Mouse (Mus musculus): ENCODE measurements around the gene Gm38394. TPM values are rescaled to one million over a fixed set of nuclear protein-coding genes. Genes with fewer than 3 reads are reported as not detected.
"Not testable (repeated sequence)": the region's sequence is repeated elsewhere in the genome, so short reads cannot be mapped to it uniquely, and the experiment has no call there.

Gene Gm38394
- polyA plus RNA-seq (2015; fragmentation: Nextera tagmentation; extraction: Ambion mirVana): 3.5 and 3.6 TPM in 2 replicates

DNA sequence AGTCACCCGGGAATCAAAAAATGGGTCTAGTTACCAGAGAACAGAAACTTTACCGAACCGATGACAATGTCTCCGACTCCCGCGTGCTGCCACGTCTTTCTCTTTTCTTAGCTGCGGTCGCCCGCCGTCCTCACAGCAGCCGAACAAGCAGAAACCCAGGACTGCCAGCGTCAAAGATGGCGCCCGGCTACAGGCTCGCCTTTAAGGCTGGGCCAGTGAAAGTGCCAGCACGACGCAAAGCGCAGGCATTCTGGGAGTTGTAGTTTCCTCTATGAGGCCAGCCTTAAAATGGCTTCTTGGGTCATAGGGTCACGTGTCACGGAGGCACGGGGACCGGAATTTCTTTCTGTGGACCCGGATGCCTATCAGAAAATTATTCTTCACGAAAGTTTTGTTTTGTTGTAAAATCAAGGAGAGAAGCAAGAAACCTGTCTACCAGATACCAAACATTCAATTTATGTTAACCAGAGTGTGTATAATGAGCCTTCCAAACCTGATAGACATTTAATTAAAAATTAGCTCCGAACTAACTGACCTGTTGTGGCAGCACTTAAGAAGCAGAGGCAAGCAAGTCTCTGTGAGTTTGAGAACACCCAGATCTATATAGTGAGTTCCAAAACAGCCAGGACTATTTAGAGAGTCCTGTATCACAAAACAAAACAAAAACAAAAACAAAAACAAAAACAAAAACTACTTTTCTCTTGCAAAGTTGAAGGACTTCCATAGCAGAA lies at the start of gene Gm38394:
Gm38394 (minus strand) TSS at position 116 of the 731 bp plus-strand sequence.
- peak within 1 kb of the TSS; percentile 92 for H3K4me2 ChIP-seq
- 1% methylated on average over 26 of the region's 26 CpGs for WGBS
- peak within 1 kb of the TSS; percentile 86 for H3K9ac ChIP-seq
- peak; percentile 99 for ATAC-seq
- peaks cover 30% of the 10 kb centered on the region for H3K36me3 ChIP-seq (ENCODE audit: poor library complexity, severe bottlenecking)
- no peaks in the 10 kb centered on the region for H3K9me3 ChIP-seq (replicated peaks)
- H3K27ac ChIP-seq: peak within 1 kb of the TSS; percentile 89
- H3K4me3 ChIP-seq: peak within 1 kb of the TSS; percentile 62
- peaks cover 41% of the 10 kb centered on the region for H3K4me1 ChIP-seq
- no peaks in the 10 kb centered on the region for H3K27me3 ChIP-seq

DNA sequence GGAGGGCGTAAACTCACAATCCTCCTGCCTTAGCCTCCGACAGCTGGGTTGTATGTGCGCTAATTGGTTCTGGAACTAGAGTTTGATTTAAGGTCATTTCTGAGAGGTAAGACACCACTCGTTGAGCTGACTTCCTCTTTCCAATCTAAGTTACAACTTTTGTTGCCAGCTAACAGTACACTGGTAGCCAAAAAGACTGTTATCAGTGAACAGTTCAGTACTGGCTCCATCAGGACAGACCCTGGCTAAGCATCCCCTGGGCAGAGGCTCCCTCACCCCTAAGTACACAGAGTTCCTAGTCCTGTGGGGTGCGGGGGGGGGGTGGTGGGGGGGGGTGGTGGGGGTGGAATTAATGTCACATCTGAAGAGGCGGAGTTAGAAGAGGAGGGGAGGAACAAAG lies 49.8 kb upstream of the Gm38394 start:
- H3K27me3 ChIP-seq: no peaks in the 10 kb centered on the region
- no peak overlapping the region for H3K9ac ChIP-seq
- peaks cover 4% of the 10 kb centered on the region for H3K36me3 ChIP-seq (ENCODE audit: poor library complexity, severe bottlenecking)
- 43% methylated on average over 5 of the region's 6 CpGs for whole genome bisulfite sequencing
- no peak overlapping the region for H3K27ac ChIP-seq
- no peak for ATAC-seq
- H3K4me3 ChIP-seq: no peak overlapping the region
- H3K9me3 ChIP-seq (replicated peaks): no peaks in the 10 kb centered on the region
- H3K4me1 ChIP-seq: peaks cover 11% of the 10 kb centered on the region
- H3K4me2 ChIP-seq: no peak overlapping the region

DNA sequence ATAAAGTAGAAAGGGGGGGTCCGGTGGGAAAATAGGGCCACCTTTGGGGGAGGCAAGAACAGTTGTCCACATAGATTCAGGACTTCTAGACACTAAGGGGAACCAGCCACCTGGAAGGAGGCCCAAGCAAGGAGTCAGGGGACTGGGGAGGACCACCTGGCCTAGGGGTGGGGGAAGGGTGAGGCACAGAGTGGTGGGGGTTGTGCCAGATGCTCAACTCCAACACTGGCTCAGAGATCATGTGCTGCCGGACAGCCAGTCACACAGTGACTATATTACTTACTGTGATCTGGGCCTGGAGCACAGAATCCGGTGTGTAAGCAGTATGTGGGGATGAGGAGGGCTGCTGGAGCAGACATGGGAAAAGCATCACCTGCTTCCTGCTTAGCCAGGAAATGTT lies 48.2 kb upstream of the Gm38394 start:
- Histone ChIP-seq H3K27ac (no peak overlapping the region), H3K4me1 (peaks cover 11% of the 10 kb centered on the region), H3K9ac (no peak overlapping the region), H3K27me3 (no peaks in the 10 kb centered on the region), H3K9me3 (replicated peaks) (no peaks in the 10 kb centered on the region), H3K4me2 (no peak overlapping the region), H3K4me3 (no peak overlapping the region), H3K36me3 (ENCODE audit: poor library complexity, severe bottlenecking) (peaks cover 4% of the 10 kb centered on the region)
- WGBS: 83% methylated on average over 3 of the region's 3 CpGs
- no peak for ATAC-seq

DNA sequence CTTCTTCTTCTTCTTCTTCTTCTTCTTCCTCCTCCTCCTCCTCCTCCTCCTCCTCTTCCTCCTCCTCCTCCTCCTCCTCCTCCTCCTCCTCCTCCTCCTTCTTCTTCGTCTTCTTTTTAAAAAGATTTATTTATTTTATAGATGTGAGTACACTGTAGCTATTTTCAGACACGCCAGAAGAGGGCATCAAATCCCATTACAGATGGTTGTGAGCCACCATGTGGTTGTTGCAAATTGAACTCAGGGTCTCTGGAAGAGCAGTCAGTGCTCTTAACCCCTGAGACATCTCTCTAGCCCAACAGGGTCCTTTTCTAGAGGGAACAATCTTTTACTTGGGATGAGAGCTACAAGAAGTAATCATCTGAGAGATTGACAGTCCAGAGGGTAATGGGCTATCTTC lies 40.7 kb upstream of the Gm38394 start:
- not testable (repeated sequence) for H3K9me3 ChIP-seq (replicated peaks); ATAC-seq; H3K4me3 ChIP-seq; H3K27me3 ChIP-seq; H3K4me2 ChIP-seq; H3K4me1 ChIP-seq; H3K36me3 ChIP-seq (ENCODE audit: poor library complexity, severe bottlenecking); H3K27ac ChIP-seq; H3K9ac ChIP-seq
- WGBS: 35% methylated on average over 1 of the region's 2 CpGs

DNA sequence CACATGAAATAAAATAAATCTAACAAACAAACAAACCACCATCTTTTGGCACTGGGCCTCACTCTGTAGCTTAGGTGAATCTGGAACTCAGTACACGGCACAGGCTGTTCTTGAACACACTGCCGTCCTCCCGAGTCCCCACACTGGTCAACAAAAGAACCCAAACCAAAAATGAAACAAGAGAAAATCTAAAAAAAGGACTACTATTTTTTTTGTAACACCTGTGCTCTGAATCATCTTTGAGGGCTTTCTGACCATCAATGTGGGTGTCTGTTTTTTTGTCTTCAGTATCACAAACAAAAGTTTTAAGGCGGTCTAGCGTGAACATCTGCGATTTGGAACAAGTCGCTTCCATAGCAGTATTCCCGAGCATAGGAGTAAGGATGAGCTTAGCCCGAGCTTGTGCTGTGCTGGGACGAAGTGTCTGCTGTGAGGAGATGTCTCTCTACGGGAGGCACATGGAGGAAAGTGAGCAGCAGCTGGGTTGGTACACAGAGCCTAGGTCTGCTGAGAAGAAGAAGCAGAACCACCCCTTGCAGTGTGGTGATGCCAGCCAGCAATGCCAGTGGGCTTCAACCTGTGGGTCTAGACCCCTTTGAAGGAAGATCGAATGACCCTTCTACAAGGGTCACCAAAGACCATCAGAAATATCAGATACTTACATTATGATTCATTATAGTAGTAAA lies 37.0 kb upstream of the Gm38394 start:
- WGBS: 93% methylated on average over 12 of the region's 12 CpGs

DNA sequence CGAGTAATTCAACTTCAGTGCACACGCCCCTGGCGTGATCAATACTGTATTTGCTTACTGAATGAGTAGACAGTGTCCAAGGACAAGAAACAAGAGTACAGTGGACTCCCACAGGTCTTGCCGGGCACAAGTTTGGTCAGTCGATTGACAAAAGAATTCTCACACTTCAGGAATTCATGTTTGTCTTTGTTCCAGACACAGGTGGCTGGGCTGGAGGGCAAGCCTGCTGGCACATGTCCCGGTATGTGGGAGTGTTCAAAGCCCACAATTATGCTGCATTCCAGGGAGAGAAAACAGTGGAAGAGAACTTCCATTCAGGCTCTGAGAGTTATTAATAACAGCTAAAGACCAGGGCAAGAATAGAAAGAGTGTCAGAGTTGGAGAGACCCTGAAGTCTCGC lies 34.8 kb upstream of the Gm38394 start:
- H3K27me3 ChIP-seq: no peaks in the 10 kb centered on the region
- H3K9ac ChIP-seq: no peak overlapping the region
- 21% methylated on average over 7 of the region's 7 CpGs for WGBS
- peaks cover 26% of the 10 kb centered on the region for H3K4me1 ChIP-seq
- no peaks in the 10 kb centered on the region for H3K9me3 ChIP-seq (replicated peaks)
- peak; percentile 38; the same call in 1 of the 2 replicates for ATAC-seq
- H3K4me3 ChIP-seq: no peak overlapping the region
- H3K4me2 ChIP-seq: 0 out of 2 replicates have a peak overlapping the region, but pooled peaks have one; percentile 2
- peak overlapping the region; percentile 65; the same call in 1 of the 2 replicates for H3K27ac ChIP-seq
- H3K36me3 ChIP-seq (ENCODE audit: poor library complexity, severe bottlenecking): no peaks in the 10 kb centered on the region

More for the DNA sequence above, 37.0 kb upstream of the Gm38394 start:
- Histone ChIP-seq H3K9me3 (replicated peaks) (no peaks in the 10 kb centered on the region), H3K4me2 (no peak overlapping the region), H3K27me3 (no peaks in the 10 kb centered on the region), H3K36me3 (ENCODE audit: poor library complexity, severe bottlenecking) (no peaks in the 10 kb centered on the region), H3K9ac (no peak overlapping the region), H3K4me1 (peaks cover 26% of the 10 kb centered on the region), H3K4me3 (no peak overlapping the region), H3K27ac (no peak overlapping the region)
- ATAC-seq: no peak

DNA sequence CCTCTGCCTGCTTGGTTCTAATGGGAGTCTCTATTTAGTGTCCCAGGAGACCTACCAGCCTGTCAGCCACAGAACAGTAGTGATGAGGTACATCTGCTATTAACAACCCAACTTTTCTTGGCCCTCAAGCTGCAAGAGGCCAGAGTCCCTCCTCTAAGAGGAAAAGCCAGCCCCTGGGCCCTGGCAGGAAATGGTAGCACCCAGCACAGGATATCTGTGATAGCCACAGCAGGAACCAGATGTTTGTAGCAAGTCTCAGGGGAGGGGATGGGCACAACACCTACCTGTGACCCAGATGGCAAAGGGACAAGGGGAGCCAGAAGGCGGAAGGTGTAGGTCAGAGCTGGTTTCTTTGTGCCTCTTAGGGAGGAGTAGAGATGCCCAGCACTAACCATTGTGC lies 33.8 kb upstream of the Gm38394 start:
- no peaks in the 10 kb centered on the region for H3K36me3 ChIP-seq (ENCODE audit: poor library complexity, severe bottlenecking)
- H3K27me3 ChIP-seq: no peaks in the 10 kb centered on the region
- no peak overlapping the region for H3K4me3 ChIP-seq
- no peaks in the 10 kb centered on the region for H3K9me3 ChIP-seq (replicated peaks)
- no peak overlapping the region for H3K9ac ChIP-seq
- no peak overlapping the region for H3K27ac ChIP-seq
- H3K4me1 ChIP-seq: peaks cover 26% of the 10 kb centered on the region
- H3K4me2 ChIP-seq: no peak overlapping the region
- WGBS: 94% methylated on average over 1 of the region's 1 CpGs
- no peak for ATAC-seq

DNA sequence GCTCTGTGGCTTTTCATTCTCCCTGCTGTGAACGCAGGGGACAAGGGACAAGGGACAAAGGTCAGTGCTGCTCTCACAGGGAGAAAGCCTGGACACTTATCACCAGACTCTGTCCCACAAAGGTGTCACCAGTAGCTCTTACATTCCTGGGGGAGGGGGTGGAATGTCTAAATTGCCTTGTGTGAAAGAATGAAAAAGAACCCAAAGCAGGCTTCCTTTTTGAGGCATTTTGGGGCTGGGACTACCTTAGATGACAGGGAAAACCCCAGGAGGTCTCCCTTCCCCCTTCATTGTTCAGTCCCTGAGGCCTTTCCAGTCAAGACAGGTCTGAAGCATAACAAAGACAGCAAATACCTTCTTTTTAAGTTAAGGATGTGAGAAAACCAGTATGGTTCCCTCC lies 33.2 kb upstream of the Gm38394 start:
- Histone ChIP-seq H3K4me3 (no peak overlapping the region), H3K36me3 (ENCODE audit: poor library complexity, severe bottlenecking) (no peaks in the 10 kb centered on the region)

DNA sequence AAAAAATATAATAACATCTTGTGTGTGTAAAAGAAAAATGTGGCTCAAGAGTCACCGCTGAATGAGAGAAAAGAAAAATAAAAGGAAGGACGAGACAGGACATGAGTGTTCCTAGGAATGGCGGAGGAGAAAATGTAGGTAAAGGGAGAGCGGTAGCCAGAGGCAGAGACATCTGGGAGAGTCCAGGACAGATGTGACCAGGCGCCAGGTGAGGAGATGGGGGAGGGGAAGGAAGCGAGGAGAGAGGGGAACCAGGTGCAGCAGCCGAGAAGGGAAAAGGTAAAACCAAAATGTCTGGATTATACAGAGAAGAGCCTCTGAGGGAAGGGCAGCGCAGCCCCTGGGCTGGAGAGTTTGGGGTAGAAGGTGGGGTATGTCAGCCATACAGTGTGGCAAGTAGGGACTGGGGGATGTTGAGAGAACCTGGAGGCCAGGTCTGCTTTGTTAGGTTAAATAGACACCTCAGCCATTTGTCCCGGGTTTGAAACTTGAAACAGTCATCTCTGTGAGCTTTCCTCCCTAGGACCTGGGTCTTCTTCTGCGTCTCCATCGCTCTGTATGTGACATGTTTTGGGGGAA lies 32.5 kb upstream of the Gm38394 start:
- ATAC-seq: no peak
- H3K4me1 ChIP-seq: peaks cover 26% of the 10 kb centered on the region

More for the DNA sequence above, 33.2 kb upstream of the Gm38394 start:
- Histone ChIP-seq H3K27me3 (no peaks in the 10 kb centered on the region), H3K4me1 (peaks cover 26% of the 10 kb centered on the region), H3K9ac (no peak overlapping the region), H3K27ac (no peak overlapping the region), H3K9me3 (replicated peaks) (no peaks in the 10 kb centered on the region), H3K4me2 (no peak overlapping the region)
- no peak for ATAC-seq
- WGBS: 8% methylated on average over 1 of the region's 1 CpGs

DNA sequence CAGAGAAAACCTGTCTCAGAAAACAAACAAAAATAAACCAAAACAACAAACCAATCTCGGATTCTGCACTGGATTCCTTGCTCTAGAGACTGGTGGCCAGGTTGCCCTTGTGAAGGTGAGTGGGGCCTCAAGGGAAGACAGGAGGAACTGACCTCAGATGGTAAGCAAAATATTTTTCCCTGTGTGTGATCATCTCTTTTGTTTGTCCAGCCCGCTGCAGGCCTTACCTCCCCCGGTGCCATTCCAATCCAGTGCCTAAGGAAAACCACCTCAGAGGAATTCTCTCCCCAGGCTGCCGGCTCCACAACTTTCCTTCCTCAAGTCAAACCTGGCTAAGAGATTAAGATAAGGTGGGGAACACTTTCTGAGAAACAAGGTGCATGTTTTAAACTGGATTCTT lies 31.1 kb upstream of the Gm38394 start:
- Histone ChIP-seq H3K4me3 (no peak overlapping the region), H3K9ac (no peak overlapping the region), H3K4me1 (peaks cover 26% of the 10 kb centered on the region), H3K27ac (no peak overlapping the region), H3K36me3 (ENCODE audit: poor library complexity, severe bottlenecking) (no peaks in the 10 kb centered on the region), H3K27me3 (no peaks in the 10 kb centered on the region), H3K4me2 (no peak overlapping the region), H3K9me3 (replicated peaks) (no peaks in the 10 kb centered on the region)
- 40% methylated on average over 4 of the region's 4 CpGs for WGBS
- ATAC-seq: no peak

More for the DNA sequence above, 32.5 kb upstream of the Gm38394 start:
- 67% methylated on average over 11 of the region's 11 CpGs for WGBS
- Histone ChIP-seq H3K9me3 (replicated peaks) (no peaks in the 10 kb centered on the region), H3K27me3 (no peaks in the 10 kb centered on the region), H3K9ac (no peak overlapping the region), H3K4me2 (no peak overlapping the region), H3K4me3 (no peak overlapping the region), H3K36me3 (ENCODE audit: poor library complexity, severe bottlenecking) (no peaks in the 10 kb centered on the region), H3K27ac (no peak overlapping the region)

DNA sequence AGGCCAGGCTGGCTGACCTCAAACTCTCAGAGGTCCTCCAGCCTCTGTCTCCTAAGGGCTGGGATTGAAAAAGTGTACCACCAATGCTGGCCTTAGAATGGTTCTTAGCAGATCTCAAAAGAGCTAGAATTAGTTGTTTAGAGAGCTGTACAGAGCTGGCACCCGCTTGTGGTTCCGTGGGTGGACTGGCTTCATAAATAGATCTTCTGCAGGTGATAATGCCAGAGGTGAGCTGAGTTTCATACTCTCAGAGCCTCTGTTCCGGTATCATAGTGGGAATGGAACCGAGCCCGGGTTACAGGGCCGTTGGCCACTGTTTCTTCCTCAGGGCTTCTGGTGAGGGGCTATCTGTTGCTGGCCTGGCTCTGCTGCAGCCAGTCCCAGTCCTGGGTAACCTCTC lies 29.9 kb upstream of the Gm38394 start:
- Histone ChIP-seq H3K9ac (no peak overlapping the region), H3K27ac (no peak overlapping the region), H3K4me3 (no peak overlapping the region), H3K27me3 (no peaks in the 10 kb centered on the region), H3K36me3 (ENCODE audit: poor library complexity, severe bottlenecking) (no peaks in the 10 kb centered on the region), H3K4me1 (peaks cover 17% of the 10 kb centered on the region), H3K9me3 (replicated peaks) (no peaks in the 10 kb centered on the region), H3K4me2 (no peak overlapping the region)
- WGBS: 97% methylated on average over 6 of the region's 6 CpGs
- no peak for ATAC-seq

DNA sequence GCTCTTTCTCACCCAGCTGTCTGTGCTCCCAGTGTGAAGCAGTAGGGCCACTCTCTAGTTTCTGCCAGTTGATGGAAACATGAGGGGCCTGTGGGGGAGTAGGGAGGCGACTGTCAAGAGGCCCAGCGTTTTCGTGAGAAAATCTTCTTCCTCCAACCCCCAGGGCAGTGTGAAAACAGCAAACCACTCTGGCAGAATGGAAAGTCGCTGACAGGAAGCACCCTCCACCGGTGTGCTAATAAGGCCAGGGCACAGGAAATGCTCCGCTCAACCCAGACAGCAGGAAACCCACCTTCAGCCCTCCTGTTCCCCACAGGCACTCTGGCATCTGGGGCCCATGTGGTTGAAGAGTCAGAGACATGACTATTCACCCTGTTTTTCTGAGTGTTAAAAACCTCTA lies 28.8 kb upstream of the Gm38394 start, which contains the start of gene Lax1:
Lax1 (minus strand) TSS at position 212 of the 400 bp plus-strand sequence.
- no peak within 1 kb of the TSS for H3K9ac ChIP-seq
- no peaks in the 10 kb centered on the region for H3K27me3 ChIP-seq
- H3K4me3 ChIP-seq: no peak within 1 kb of the TSS
- H3K36me3 ChIP-seq (ENCODE audit: poor library complexity, severe bottlenecking): no peaks in the 10 kb centered on the region
- no peak within 1 kb of the TSS for H3K27ac ChIP-seq
- H3K4me2 ChIP-seq: no peak within 1 kb of the TSS
- ATAC-seq: no peak
- peaks cover 7% of the 10 kb centered on the region; the same call in 1 of the 2 replicates for H3K4me1 ChIP-seq
- WGBS: 64% methylated on average over 6 of the region's 6 CpGs
- H3K9me3 ChIP-seq (replicated peaks): no peaks in the 10 kb centered on the region
